Comparison of ENCODE assay signal across 8 mouse cellular contexts in the genomic region with DNA sequence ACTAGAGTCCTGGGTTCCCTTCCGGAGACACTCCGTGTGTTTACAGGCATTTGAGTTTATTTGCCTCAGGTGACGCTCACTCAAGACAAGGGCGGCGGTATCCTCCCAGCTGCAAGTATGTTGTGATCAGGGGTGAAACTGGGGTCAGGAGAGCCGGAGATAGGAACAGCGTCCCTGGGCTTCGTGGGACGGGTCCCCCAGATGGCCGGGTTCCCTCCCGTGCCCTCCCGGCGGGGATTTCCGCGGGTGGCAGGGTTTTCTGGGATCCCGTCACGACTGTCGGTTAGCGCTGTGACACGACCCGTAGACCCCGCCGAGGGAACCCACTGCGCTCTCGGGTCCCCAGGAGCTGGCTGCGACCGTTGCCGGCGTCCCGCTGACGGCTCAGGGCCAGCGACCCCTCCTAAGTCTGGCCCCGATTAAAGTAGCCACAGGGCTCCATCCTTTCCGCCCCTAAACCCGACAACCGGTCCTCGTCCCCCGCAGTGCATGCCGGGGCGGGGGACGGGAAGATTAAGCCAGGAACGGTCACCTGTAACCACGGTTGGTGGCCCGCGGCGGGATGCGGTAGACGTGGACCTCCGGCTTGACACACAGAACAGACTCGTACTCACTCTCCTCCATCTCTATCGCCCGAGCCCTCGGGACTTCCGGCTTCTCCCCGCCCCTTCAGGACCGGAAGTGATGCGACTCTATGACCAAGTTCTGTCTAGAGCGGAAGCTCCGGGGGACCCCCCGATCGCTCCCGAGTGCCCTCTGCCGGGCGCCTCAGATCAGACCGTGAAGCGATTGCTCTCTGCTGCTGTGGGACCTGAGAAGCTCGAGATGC. TPM values are rescaled to one million over a fixed set of nuclear protein-coding genes. Genes with fewer than 3 reads are reported as not detected.
DNase-seq lines count a peak whose midpoint lies in the region; ATAC-seq lines count a peak whose summit lies in the region.

A gene (minus strand): TSS at position 677 of the 829 bp plus-strand sequence.

- H3K27ac ChIP-seq in hindbrain, embryonic 15.5 days (replicated peaks) = peak within 1 kb of the TSS; percentile 84

- WGBS in hindbrain, embryonic 15.5 days = under 1% methylated on average over 67 of the region's 67 CpGs

- peak; percentile 98 for DNase-seq in R1 (ENCODE audit: low read depth, low spot score)
- DNase-seq in cerebellum, postnatal 25 days = peak; percentile 96 to 97
- peak; percentile 93 to 96 for DNase-seq in frontal cortex, postnatal 36 days (ENCODE audit: low spot score in 2 of 2)
- DNase-seq in left cerebral cortex, adult 11 months (ENCODE audit: low spot score) = peak; percentile 88
- DNase-seq in lung, postnatal 4 days = peak; percentile 95 to 96
- peak; percentile 96 for DNase-seq in retina, postnatal 7 days (ENCODE audit: low read depth, low spot score)
- DNase-seq in urinary bladder, adult 2 months (ENCODE audit: low spot score) = peak; percentile 80

- H3K4me3 ChIP-seq in hindbrain, embryonic 15.5 days = peak within 1 kb of the TSS; percentile 84

- peak within 1 kb of the TSS; percentile 83 for H3K4me2 ChIP-seq in hindbrain, embryonic 15.5 days

- H3K4me1 ChIP-seq in hindbrain, embryonic 15.5 days (replicated peaks) = peaks cover 22% of the 10 kb centered on the region

- H3K36me3 ChIP-seq in hindbrain, embryonic 15.5 days = peaks cover 11% of the 10 kb centered on the region

- H3K27me3 ChIP-seq in hindbrain, embryonic 15.5 days = no peaks in the 10 kb centered on the region

- no peaks in the 10 kb centered on the region for H3K9me3 ChIP-seq in hindbrain, embryonic 15.5 days

- peak; percentile 93 for ATAC-seq in hindbrain, embryonic 15.5 days (ENCODE audit: low FRiP score, low read depth)

- H3K9ac ChIP-seq in hindbrain, embryonic 15.5 days = peak within 1 kb of the TSS; percentile 94

RNA-seq across cellular contexts. Expression of the gene that starts here (rescaled TPM):
- 50.6 and 56.2 TPM in 2 replicates for polyA plus RNA-seq in hindbrain, embryonic 15.5 days (2015; fragmentation: Nextera tagmentation; extraction: Ambion mirVana)
- polyA plus RNA-seq in urinary bladder, adult 2 months (2012; rRNA removed) = 65.9 and 77.0 TPM in 2 replicates

Comparison
In these comparisons a context has a peak if more than half of its experiments do, and no peak if none do; other contexts are left out.
1. Peak in every context shown above with its lines: DNase-seq, ATAC-seq, H3K4me3 ChIP-seq and H3K27ac ChIP-seq.